Comparison of ENCODE assay signal across 12 mouse cellular contexts in the genomic region with DNA sequence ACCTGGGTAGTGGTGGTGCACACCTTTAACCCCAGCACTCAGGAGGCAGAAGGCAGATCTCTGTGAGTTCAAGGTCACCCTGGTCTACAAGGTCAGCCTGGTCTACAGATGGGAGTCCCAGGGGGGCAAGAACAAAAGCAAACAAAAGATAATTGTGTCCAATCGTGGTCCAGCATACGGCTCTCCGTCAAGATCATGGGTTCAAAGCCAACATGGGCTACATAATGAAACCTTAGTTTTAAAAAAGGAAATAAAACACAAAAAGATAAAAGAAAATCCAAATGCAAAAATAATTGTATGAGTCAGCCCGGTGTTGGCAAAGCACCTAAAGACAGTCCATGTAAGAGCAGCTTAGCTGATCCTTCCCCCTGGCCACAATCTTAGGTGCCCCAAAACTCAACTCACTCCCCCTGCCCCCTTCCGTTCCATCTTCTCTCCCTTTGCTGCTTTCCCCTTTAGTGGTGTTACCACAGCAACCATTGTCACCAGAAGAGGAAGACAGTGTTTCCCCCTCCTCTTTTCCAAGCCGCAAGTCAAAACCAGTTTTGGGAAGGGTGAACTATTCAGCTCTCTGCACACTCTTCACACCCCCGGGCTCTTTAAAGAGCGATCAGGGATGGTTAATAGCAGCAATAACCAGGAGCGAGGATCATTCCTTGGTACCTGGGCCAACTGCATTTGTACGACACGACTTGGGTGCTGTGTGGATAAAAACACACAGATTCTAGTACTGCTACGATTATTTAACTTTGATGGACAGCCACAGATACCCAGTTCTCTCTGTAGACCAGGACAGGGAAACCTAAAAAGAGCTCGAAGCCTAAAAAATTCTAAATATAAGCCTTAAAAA. TPM values are rescaled to one million over a fixed set of nuclear protein-coding genes. Genes with fewer than 3 reads are reported as not detected.
A peak's percentile ranks its signal among the peaks of the same experiment; 100 is the strongest.
DNase-seq lines count a peak whose midpoint lies in the region; ATAC-seq and TF ChIP-seq lines count a peak whose summit lies in the region.
"Had no signal": no experiment of that assay in that cellular context is flagged by ENCODE, and none has a peak within 500 bp of the region (broad histone marks: within the 10 kb centered on the region; RNA-seq: fewer than 3 reads in every experiment).

No protein-coding gene starts in this region.

- no peaks in the 10 kb centered on the region for H3K36me3 ChIP-seq in forebrain, embryonic 12.5 days (replicated peaks)
- H3K36me3 ChIP-seq in forebrain, embryonic 15.5 days = no peaks in the 10 kb centered on the region
- H3K36me3 ChIP-seq in hindbrain, embryonic 15.5 days = no peaks in the 10 kb centered on the region
- H3K36me3 ChIP-seq: limb, embryonic 15.5 days had no signal

- no peak overlapping the region for H3K27ac ChIP-seq in forebrain, embryonic 12.5 days
- no peak overlapping the region for H3K27ac ChIP-seq in forebrain, embryonic 15.5 days (replicated peaks)
- no peak overlapping the region for H3K27ac ChIP-seq in hindbrain, embryonic 15.5 days (replicated peaks)
- peak overlapping the region; percentile 94 for H3K27ac ChIP-seq in olfactory bulb, adult 2 months (ENCODE audit: insufficient read depth, low read depth, low read length)
- H3K27ac ChIP-seq: limb, embryonic 15.5 days had no signal

- H3K27me3 ChIP-seq in forebrain, embryonic 12.5 days = peaks cover 32% of the 10 kb centered on the region
- peaks cover 16% of the 10 kb centered on the region; the same call in 1 of the 2 replicates for H3K27me3 ChIP-seq in forebrain, embryonic 15.5 days
- no peaks in the 10 kb centered on the region for H3K27me3 ChIP-seq in hindbrain, embryonic 15.5 days

- TF ChIP-seq CTCF in olfactory bulb, adult 2 months (IDR thresholded peaks at IDR 0.05; ENCODE audit: insufficient read depth, low read depth, low read length) = no peak

- peak; percentile 28; the same call in 1 of the 2 replicates for ATAC-seq in forebrain, embryonic 12.5 days (ENCODE audit: low FRiP score)
- no peak for ATAC-seq in forebrain, embryonic 15.5 days (replicated peaks)
- 0 out of 2 replicates have a peak, but pooled peaks have one; percentile 44 for ATAC-seq in hindbrain, embryonic 15.5 days (ENCODE audit: low FRiP score, low read depth)

- H3K4me1 ChIP-seq in forebrain, embryonic 12.5 days = peaks cover 29% of the 10 kb centered on the region
- H3K4me1 ChIP-seq in forebrain, embryonic 15.5 days = peaks cover 11% of the 10 kb centered on the region
- H3K4me1 ChIP-seq in hindbrain, embryonic 15.5 days (replicated peaks) = peaks cover 26% of the 10 kb centered on the region
- H3K4me1 ChIP-seq in olfactory bulb, adult 2 months (ENCODE audit: control insufficient read depth, insufficient read depth, low read length) = peaks cover 41% of the 10 kb centered on the region

- H3K9ac ChIP-seq in forebrain, embryonic 12.5 days = no peak overlapping the region
- H3K9ac ChIP-seq in forebrain, embryonic 15.5 days (replicated peaks) = no peak overlapping the region
- H3K9ac ChIP-seq in hindbrain, embryonic 15.5 days = no peak overlapping the region
- H3K9ac ChIP-seq: limb, embryonic 15.5 days had no signal

- H3K4me2 ChIP-seq in forebrain, embryonic 12.5 days = no peak overlapping the region
- H3K4me2 ChIP-seq in forebrain, embryonic 15.5 days (replicated peaks) = no peak overlapping the region
- H3K4me2 ChIP-seq in hindbrain, embryonic 15.5 days = 0 out of 2 replicates have a peak overlapping the region, but pooled peaks have one; percentile 18

- no peaks in the 10 kb centered on the region for H3K9me3 ChIP-seq in forebrain, embryonic 12.5 days
- H3K9me3 ChIP-seq in forebrain, embryonic 15.5 days = no peaks in the 10 kb centered on the region
- H3K9me3 ChIP-seq in hindbrain, embryonic 15.5 days = no peaks in the 10 kb centered on the region
- H3K9me3 ChIP-seq: limb, embryonic 15.5 days had no signal

- TF ChIP-seq POLR2A in olfactory bulb, adult 2 months (IDR thresholded peaks at IDR 0.05; ENCODE audit: insufficient read depth, low read depth, low read length) = no peak

- no peak overlapping the region for H3K4me3 ChIP-seq in forebrain, embryonic 12.5 days (replicated peaks)
- H3K4me3 ChIP-seq in forebrain, embryonic 15.5 days = no peak overlapping the region
- no peak overlapping the region for H3K4me3 ChIP-seq in hindbrain, embryonic 15.5 days
- no peak overlapping the region for H3K4me3 ChIP-seq in olfactory bulb, adult 2 months (ENCODE audit: insufficient read depth, low read depth, low read length)
- H3K4me3 ChIP-seq: erythroblast, embryonic 14.5 days; limb, embryonic 15.5 days had no signal

- WGBS in forebrain, embryonic 12.5 days = 35% methylated on average over 13 of the region's 13 CpGs
- 30% methylated on average over 13 of the region's 13 CpGs for WGBS in forebrain, embryonic 15.5 days
- 22% methylated on average over 13 of the region's 13 CpGs for WGBS in hindbrain, embryonic 15.5 days
- 29% methylated on average over 13 of the region's 13 CpGs for WGBS in olfactory bulb, adult 2 months

- peak; percentile 29 to 32 for DNase-seq in right cerebral cortex, postnatal 10 days (ENCODE audit: low spot score in 2 of 2)
- DNase-seq in right cerebral cortex, postnatal 36 days (ENCODE audit: low spot score in 2 of 2) = no peak
- DNase-seq in adrenal gland, adult 18-20 months (ENCODE audit: low spot score in 2 of 2) = no peak
- no peak for DNase-seq in thymus, adult 18-20 months
- DNase-seq: lung, postnatal 36 days had no signal

RNA-seq across cellular contexts. Expression of gene Pcp4l1, which starts 8.0 kb away (rescaled TPM):
- polyA plus RNA-seq in forebrain, embryonic 12.5 days (2016; fragmentation: Nextera tagmentation; extraction: Ambion mirVana) = 6.7 and 7.0 TPM in 2 replicates
- polyA plus RNA-seq in forebrain, embryonic 15.5 days (2015; fragmentation: Nextera tagmentation; extraction: Ambion mirVana) = 7.1 and 9.8 TPM in 2 replicates
- polyA plus RNA-seq in hindbrain, embryonic 15.5 days (2015; fragmentation: Nextera tagmentation; extraction: Ambion mirVana) = 32.4 and 48.4 TPM in 2 replicates
- polyA plus RNA-seq in olfactory bulb, adult 2 months (2012; ENCODE audit: insufficient read depth, insufficient read length, low replicate concordance, missing spikeins) = 326 and 491 TPM in 2 replicates
- total RNA-seq in adrenal gland, adult 18-20 months (2021) = 10 to 100 TPM; 51.7 to 52.5 TPM
- polyA plus RNA-seq: erythroblast, embryonic 14.5 days had no signal

RNA-seq across cellular contexts. Expression of gene Nr1i3, which starts 25.7 kb away (rescaled TPM):
- polyA plus RNA-seq in forebrain, embryonic 12.5 days (2016; fragmentation: Nextera tagmentation; extraction: Ambion mirVana) = 0.22 and 0.23 TPM in 2 replicates
- 0.22 and 0.38 TPM in 2 replicates for polyA plus RNA-seq in forebrain, embryonic 15.5 days (2015; fragmentation: Nextera tagmentation; extraction: Ambion mirVana)
- 0.39 and 0.49 TPM in 2 replicates for polyA plus RNA-seq in hindbrain, embryonic 15.5 days (2015; fragmentation: Nextera tagmentation; extraction: Ambion mirVana)
- polyA plus RNA-seq in olfactory bulb, adult 2 months (2012; ENCODE audit: insufficient read depth, insufficient read length, low replicate concordance, missing spikeins) = not detected in 2 replicates
- not detected for total RNA-seq in adrenal gland, adult 18-20 months (2021)
- polyA plus RNA-seq: erythroblast, embryonic 14.5 days had no signal

RNA-seq across cellular contexts. Expression of gene Tomm40l, which starts 34.2 kb away (rescaled TPM):
- 29.4 and 31.6 TPM in 2 replicates for polyA plus RNA-seq in forebrain, embryonic 12.5 days (2016; fragmentation: Nextera tagmentation; extraction: Ambion mirVana)
- 42.0 and 46.6 TPM in 2 replicates for polyA plus RNA-seq in forebrain, embryonic 15.5 days (2015; fragmentation: Nextera tagmentation; extraction: Ambion mirVana)
- 55.0 and 55.4 TPM in 2 replicates for polyA plus RNA-seq in hindbrain, embryonic 15.5 days (2015; fragmentation: Nextera tagmentation; extraction: Ambion mirVana)
- not detected in 2 replicates for polyA plus RNA-seq in olfactory bulb, adult 2 months (2012; ENCODE audit: insufficient read depth, insufficient read length, low replicate concordance, missing spikeins)
- 10 to 100 TPM; 47.7 to 67.0 TPM for total RNA-seq in adrenal gland, adult 18-20 months (2021)

RNA-seq across cellular contexts. Expression of gene Apoa2, which starts 36.8 kb away (rescaled TPM):
- 1.5 and 2.6 TPM in 2 replicates for polyA plus RNA-seq in forebrain, embryonic 12.5 days (2016; fragmentation: Nextera tagmentation; extraction: Ambion mirVana)
- 1.8 and 4.2 TPM in 2 replicates for polyA plus RNA-seq in forebrain, embryonic 15.5 days (2015; fragmentation: Nextera tagmentation; extraction: Ambion mirVana)
- polyA plus RNA-seq in hindbrain, embryonic 15.5 days (2015; fragmentation: Nextera tagmentation; extraction: Ambion mirVana) = 6.0 and 6.3 TPM in 2 replicates
- polyA plus RNA-seq in olfactory bulb, adult 2 months (2012; ENCODE audit: insufficient read depth, insufficient read length, low replicate concordance, missing spikeins) = not detected in 2 replicates
- 1 to 10 TPM; 4.2 to 4.6 TPM for total RNA-seq in adrenal gland, adult 18-20 months (2021)

RNA-seq across cellular contexts. Expression of gene Mpz, which starts 37.6 kb away (rescaled TPM):
- polyA plus RNA-seq in forebrain, embryonic 12.5 days (2016; fragmentation: Nextera tagmentation; extraction: Ambion mirVana) = 0.54 and 1.0 TPM in 2 replicates
- polyA plus RNA-seq in forebrain, embryonic 15.5 days (2015; fragmentation: Nextera tagmentation; extraction: Ambion mirVana) = 0.23 TPM in 1 of 2 replicates, not detected in the other
- polyA plus RNA-seq in hindbrain, embryonic 15.5 days (2015; fragmentation: Nextera tagmentation; extraction: Ambion mirVana) = 4.2 and 7.7 TPM in 2 replicates
- not detected in 2 replicates for polyA plus RNA-seq in olfactory bulb, adult 2 months (2012; ENCODE audit: insufficient read depth, insufficient read length, low replicate concordance, missing spikeins)
- total RNA-seq in adrenal gland, adult 18-20 months (2021) = 1 to 10 TPM in 1 of 2 experiments, under 1 TPM in 1; 0.73 to 1.2 TPM
- total RNA-seq: layer of hippocampus, adult 18-20 months had no signal
- polyA plus RNA-seq: erythroblast, embryonic 14.5 days had no signal

Comparison
In these comparisons a context has a peak if more than half of its experiments do, and no peak if none do; other contexts are left out.
1. DNase-seq: peak in right cerebral cortex, postnatal 10 days (2 of 2); none in right cerebral cortex, postnatal 36 days (0 of 2), adrenal gland, adult 18-20 months (0 of 2) and thymus, adult 18-20 months (0 of 2).